Mouse (Mus musculus) lung, postnatal 0 days (tissue): ENCODE measurements around the gene Selenos.

ENCODE experiments used
- CTCF ChIP-seq: IDR thresholded peaks from 2 replicates; pipeline ENCODE4 v1.5.1; 2016; ENCODE audit warnings: antibody characterized with exemption, mild to moderate bottlenecking
- EP300 ChIP-seq: IDR thresholded peaks from 2 replicates; pipeline ENCODE4 v1.6.1; 2016; ENCODE audit warnings: antibody characterized with exemption, mild to moderate bottlenecking, control low read depth

DNA sequence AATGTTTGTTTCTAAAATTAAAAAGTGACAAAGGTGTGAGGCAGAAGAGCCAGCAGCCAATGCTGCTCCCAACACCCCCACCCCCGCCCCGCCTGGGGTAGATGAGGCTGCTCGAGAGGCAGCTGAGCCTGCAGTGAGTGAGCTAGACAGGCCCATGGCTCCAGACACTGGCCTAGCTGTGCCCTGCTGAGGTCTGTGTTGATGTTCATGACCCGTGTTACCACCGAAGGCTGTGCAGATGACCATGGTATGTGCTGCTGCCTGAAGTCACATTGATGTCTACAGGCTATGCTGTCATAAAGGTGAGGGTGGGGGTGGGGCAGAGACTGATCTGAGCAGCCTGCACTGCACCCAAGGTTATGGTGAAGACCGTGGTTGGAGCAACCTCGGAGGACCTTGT lies 19.4 kb downstream of the Selenos start:
- no peak for TF ChIP-seq CTCF
- TF ChIP-seq EP300, result no peak
